Mouse (Mus musculus) hindbrain, embryonic 13.5 days (tissue): ENCODE measurements around the gene Tex264. TPM values are rescaled to one million over a fixed set of nuclear protein-coding genes. Genes with fewer than 3 reads are reported as not detected.

Experiments used
- ATAC-seq: fragments of 200-750 bp; cut with Nextera tagmentation; 2 replicates; pipeline ENCODE4 v1.8.0; 2017; ENCODE audit warnings: moderate TSS enrichment; ENCODE audit not compliant: low FRiP score
- H3K27ac ChIP-seq: fragments of 300-500 bp; sonication (generic); 2 replicates; pipeline ENCODE4 v1.5.1; 2015; ENCODE audit warnings: inconsistent platforms, mild to moderate bottlenecking, moderate library complexity
- H3K27me3 ChIP-seq: fragments of 300-500 bp; sonication (generic); 2 replicates; pipeline ENCODE4 v1.6.1; 2015; ENCODE audit warnings: mild to moderate bottlenecking, inconsistent platforms
- H3K36me3 ChIP-seq: fragments of 300-500 bp; sonication (generic); 2 replicates; pipeline ENCODE4 v1.6.1; 2015; ENCODE audit warnings: mild to moderate bottlenecking, inconsistent platforms
- H3K4me1 ChIP-seq: fragments of 300-500 bp; sonication (generic); replicated peaks from 2 replicates; pipeline ENCODE4 v1.6.1; 2015; ENCODE audit warnings: inconsistent platforms
- H3K4me2 ChIP-seq: fragments of 300-500 bp; sonication (generic); 2 replicates; pipeline ENCODE4 v1.6.1; 2015; ENCODE audit warnings: inconsistent platforms, mild to moderate bottlenecking, moderate library complexity
- H3K4me3 ChIP-seq: fragments of 300-500 bp; sonication (generic); 2 replicates; pipeline ENCODE4 v1.5.1; 2015; ENCODE audit warnings: mild to moderate bottlenecking, inconsistent platforms
- H3K9ac ChIP-seq: fragments of 300-500 bp; sonication (generic); 2 replicates; pipeline ENCODE4 v1.6.1; 2015; ENCODE audit warnings: mild to moderate bottlenecking, inconsistent platforms
- H3K9me3 ChIP-seq: fragments of 300-500 bp; sonication (generic); 2 replicates; pipeline ENCODE4 v1.6.1; 2016; ENCODE audit warnings: inconsistent platforms
- WGBS: fragments of 180-500 bp; shearing (Covaris S2); methylation state at CpG from one replicate; pipeline ENCODE4 v1.1.7; 2015; 5-methylcytosine and 5-hydroxymethylcytosine counted together
- polyA plus RNA-seq: library from polyadenylated mRNA; unstranded; fragments of >200 nt; fragmentation: Nextera tagmentation; extraction: Ambion mirVana; gene quantifications from 2 replicates; pipeline ENCODE4 v1.2.1, GENCODE M21; 2015

Tex264 gene
- polyA plus RNA-seq, 1 experiment from 2014 or later = 52.7 TPM

- Histone ChIP-seq H3K4me3 (peak overlapping the region; percentile 78), H3K4me2 (peak overlapping the region; percentile 86), H3K27ac (0 out of 2 replicates have a peak overlapping the region, but pooled peaks have one; percentile 6), H3K27me3 (no peaks in the 10 kb centered on the region), H3K9ac (peak overlapping the region; percentile 85), H3K4me1 (peaks cover 28% of the 10 kb centered on the region), H3K36me3 (peaks cover 20% of the 10 kb centered on the region), H3K9me3 (no peaks in the 10 kb centered on the region)
- no peak; the same call in 1 of the 2 replicates for ATAC-seq
- WGBS = 4% methylated on average over 13 of the region's 14 CpGs
Observed at GRCm38 (mm10) chr9:106684918-106685248, 844 bp downstream of the Tex264 start.

DNA sequence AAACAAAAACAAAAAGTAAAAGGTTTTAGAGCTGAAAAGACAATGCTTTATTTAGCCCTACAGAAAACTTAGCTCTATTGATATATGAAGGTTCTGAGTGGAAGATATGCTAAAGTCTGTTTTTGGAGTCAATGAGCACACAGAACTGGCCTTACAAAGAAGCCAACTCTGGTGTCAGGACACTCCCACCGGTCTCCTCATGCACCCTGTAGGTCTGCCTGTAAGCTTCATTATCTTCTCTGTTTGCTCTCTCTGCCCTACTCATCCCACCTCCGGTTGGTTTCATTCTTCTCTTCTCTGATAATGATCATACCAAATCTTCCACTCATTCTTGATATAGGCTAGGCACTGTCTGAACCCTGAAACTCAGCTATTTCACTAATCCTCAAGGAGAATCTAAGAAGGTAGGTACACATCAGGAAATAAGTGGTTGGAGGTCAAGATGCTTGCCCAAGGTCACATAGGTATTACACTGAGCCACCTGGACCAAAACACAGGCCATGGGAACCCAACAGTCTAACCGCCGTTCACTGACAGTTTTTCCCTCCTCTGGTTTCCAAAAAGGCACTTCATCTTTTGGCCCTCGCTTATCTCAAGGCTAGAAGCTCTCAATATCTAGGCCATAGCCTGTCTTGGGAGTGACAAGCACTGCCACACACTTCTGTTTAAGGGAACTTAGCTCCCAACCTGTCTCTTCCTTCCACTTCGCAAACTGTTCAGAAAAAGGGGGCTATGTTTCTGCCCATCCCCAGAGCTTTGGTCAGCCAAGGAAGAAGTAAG lies 1.4 kb downstream of the Tex264 start:
- H3K9me3 ChIP-seq = no peaks in the 10 kb centered on the region
- no peaks in the 10 kb centered on the region for H3K27me3 ChIP-seq
- H3K4me3 ChIP-seq = peak overlapping the region; percentile 78
- H3K4me1 ChIP-seq = peaks cover 28% of the 10 kb centered on the region
- no peak overlapping the region for H3K27ac ChIP-seq
- ATAC-seq = no peak
- peaks cover 26% of the 10 kb centered on the region for H3K36me3 ChIP-seq
- peak overlapping the region; percentile 86 for H3K4me2 ChIP-seq
- 83% methylated on average over 6 of the region's 6 CpGs for WGBS
- peak overlapping the region; percentile 85 for H3K9ac ChIP-seq

DNA sequence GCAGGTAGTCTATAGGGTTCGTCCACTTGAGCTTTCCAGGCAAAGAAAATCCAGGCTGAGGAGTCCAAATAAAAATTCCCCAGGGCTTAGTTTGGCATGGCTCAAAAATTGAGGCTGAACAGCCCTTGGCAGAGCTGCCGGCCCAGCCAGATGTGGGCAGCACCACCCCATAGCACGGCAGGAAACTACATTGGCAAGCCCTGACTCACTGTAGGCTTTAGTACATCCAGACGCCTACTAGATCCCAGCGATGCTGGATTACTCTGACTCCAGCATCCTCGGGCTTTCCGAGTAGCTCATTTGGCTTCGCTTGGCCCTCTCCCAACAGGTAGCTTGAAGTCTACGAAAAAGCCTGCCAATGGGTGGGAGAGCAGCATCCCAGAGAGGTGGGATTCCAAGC lies 4.7 kb downstream of the Tex264 start:
- ATAC-seq = no peak
- Histone ChIP-seq H3K9me3 (no peaks in the 10 kb centered on the region), H3K4me3 (no peak overlapping the region), H3K9ac (no peak overlapping the region), H3K36me3 (peaks cover 45% of the 10 kb centered on the region), H3K4me1 (peaks cover 16% of the 10 kb centered on the region), H3K27ac (no peak overlapping the region), H3K27me3 (no peaks in the 10 kb centered on the region), H3K4me2 (no peak overlapping the region)
- 93% methylated on average over 9 of the region's 9 CpGs for WGBS

- Histone ChIP-seq H3K4me3 (no peak overlapping the region), H3K36me3 (peaks cover 49% of the 10 kb centered on the region), H3K27me3 (no peaks in the 10 kb centered on the region), H3K4me1 (no peaks in the 10 kb centered on the region), H3K4me2 (no peak overlapping the region), H3K27ac (no peak overlapping the region), H3K9me3 (no peaks in the 10 kb centered on the region), H3K9ac (no peak overlapping the region)
- ATAC-seq = no peak
- WGBS = 78% methylated on average over 4 of the region's 4 CpGs
Observed at GRCm38 (mm10) chr9:106678242-106678641, 7.5 kb downstream of the Tex264 start.

DNA sequence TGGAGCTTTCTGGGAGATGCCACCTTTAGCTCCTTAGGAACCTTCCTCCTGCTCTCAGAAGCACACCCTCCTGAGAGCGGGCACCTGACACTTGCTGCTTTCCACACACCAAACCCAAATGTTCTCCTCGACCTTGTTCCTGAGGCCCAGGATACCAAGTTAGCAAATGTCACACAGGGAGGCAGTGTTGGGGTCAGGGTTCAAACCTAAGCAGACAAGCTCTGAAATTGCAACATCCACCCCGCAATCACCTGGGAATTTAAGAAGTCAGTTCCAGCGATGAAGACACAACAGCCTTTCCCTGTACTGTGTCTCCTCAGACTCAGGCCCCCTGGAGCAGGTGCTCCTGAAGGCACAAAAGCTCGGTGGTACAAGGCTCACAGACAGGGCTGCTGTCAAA lies 8.0 kb downstream of the Tex264 start:
- Histone ChIP-seq H3K4me2 (no peak overlapping the region), H3K27me3 (no peaks in the 10 kb centered on the region), H3K27ac (no peak overlapping the region), H3K4me3 (no peak overlapping the region), H3K9ac (no peak overlapping the region), H3K36me3 (peaks cover 54% of the 10 kb centered on the region), H3K9me3 (no peaks in the 10 kb centered on the region), H3K4me1 (no peaks in the 10 kb centered on the region)
- 84% methylated on average over 5 of the region's 5 CpGs for WGBS
- no peak for ATAC-seq

- no peak overlapping the region for H3K27ac ChIP-seq
- no peaks in the 10 kb centered on the region for H3K9me3 ChIP-seq
- H3K27me3 ChIP-seq = no peaks in the 10 kb centered on the region
- no peak for ATAC-seq
- H3K4me1 ChIP-seq = no peaks in the 10 kb centered on the region
- no peak overlapping the region for H3K4me2 ChIP-seq
- no peak overlapping the region for H3K9ac ChIP-seq
- H3K36me3 ChIP-seq = peaks cover 57% of the 10 kb centered on the region
- H3K4me3 ChIP-seq = no peak overlapping the region
- 79% methylated on average over 4 of the region's 4 CpGs for WGBS
Observed at GRCm38 (mm10) chr9:106676571-106676970, 9.2 kb downstream of the Tex264 start.

GRCm38 (mm10) chr9:106675965-106676364 lies 9.8 kb downstream of the Tex264 start:
- peaks cover 58% of the 10 kb centered on the region for H3K36me3 ChIP-seq
- ATAC-seq = no peak

GRCm38 (mm10) chr9:106675480-106675879 lies 10.2 kb downstream of the Tex264 start:
- Histone ChIP-seq H3K4me3 (no peak overlapping the region), H3K4me2 (no peak overlapping the region), H3K4me1 (no peaks in the 10 kb centered on the region), H3K27me3 (no peaks in the 10 kb centered on the region), H3K27ac (no peak overlapping the region), H3K9me3 (no peaks in the 10 kb centered on the region), H3K9ac (no peak overlapping the region), H3K36me3 (peaks cover 59% of the 10 kb centered on the region)
- WGBS = 0% methylated on average over 1 of the region's 1 CpGs
- ATAC-seq = peak; percentile 68

More at GRCm38 (mm10) chr9:106675965-106676364, 9.8 kb downstream of the Tex264 start:
- H3K4me3 ChIP-seq = no peak overlapping the region
- H3K27me3 ChIP-seq = no peaks in the 10 kb centered on the region
- H3K9ac ChIP-seq = no peak overlapping the region
- H3K27ac ChIP-seq = no peak overlapping the region
- no peaks in the 10 kb centered on the region for H3K4me1 ChIP-seq
- no peaks in the 10 kb centered on the region for H3K9me3 ChIP-seq
- H3K4me2 ChIP-seq = no peak overlapping the region
- 76% methylated on average over 9 of the region's 9 CpGs for WGBS

DNA sequence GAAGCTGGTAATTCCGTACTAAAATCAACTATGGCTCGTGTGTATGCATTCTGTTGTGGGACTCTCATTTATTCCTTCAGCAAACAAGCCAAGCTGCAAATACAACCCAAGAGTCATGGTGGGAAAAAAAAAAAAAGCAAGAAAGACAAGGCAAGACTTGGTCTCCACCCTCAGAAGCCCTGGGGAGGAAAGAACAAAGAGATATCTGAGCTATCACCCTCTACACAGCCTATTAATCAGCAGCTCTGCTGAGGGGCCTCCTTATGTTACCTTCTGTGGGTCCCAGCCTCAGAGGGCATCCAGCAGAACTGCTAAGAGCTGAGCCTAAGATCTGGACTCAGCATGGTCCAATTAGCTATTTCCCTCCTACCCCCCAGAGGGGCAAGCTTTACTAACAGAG lies 11.9 kb downstream of the Tex264 start:
- Histone ChIP-seq H3K27me3 (no peaks in the 10 kb centered on the region), H3K4me2 (no peak overlapping the region), H3K4me1 (peaks cover 5% of the 10 kb centered on the region; the same call in 1 of the 2 replicates), H3K9me3 (no peaks in the 10 kb centered on the region), H3K9ac (no peak overlapping the region), H3K27ac (no peak overlapping the region), H3K4me3 (no peak overlapping the region), H3K36me3 (peaks cover 50% of the 10 kb centered on the region)
- ATAC-seq = no peak
- 95% methylated on average over 2 of the region's 2 CpGs for WGBS

DNA sequence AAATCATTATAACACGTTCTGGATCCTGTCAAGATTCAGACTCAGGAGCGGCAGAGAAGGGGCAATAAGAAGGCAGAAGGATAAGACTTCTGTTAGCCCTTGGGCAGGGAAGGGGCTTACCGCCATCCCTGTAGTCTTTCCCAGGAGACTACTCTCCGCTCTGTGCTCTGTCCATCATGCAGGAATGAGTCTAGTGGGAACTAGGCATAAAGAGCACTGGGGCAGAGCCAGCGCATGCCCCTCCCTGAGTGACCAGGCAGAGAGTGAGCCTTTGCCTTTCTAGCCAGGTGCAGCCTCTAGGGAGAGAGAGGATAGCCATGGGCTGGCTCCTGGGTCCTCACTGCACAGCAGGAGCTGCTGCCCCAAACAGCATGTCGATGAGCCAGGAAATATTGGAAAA lies 20.9 kb downstream of the Tex264 start:
- Histone ChIP-seq H3K4me1 (peaks cover 40% of the 10 kb centered on the region), H3K4me3 (no peak overlapping the region), H3K4me2 (peak overlapping the region; percentile 23; the same call in 1 of the 2 replicates), H3K36me3 (peaks cover 62% of the 10 kb centered on the region), H3K9ac (peak overlapping the region; percentile 55), H3K9me3 (no peaks in the 10 kb centered on the region), H3K27me3 (no peaks in the 10 kb centered on the region), H3K27ac (peak overlapping the region; percentile 86)
- 48% methylated on average over 6 of the region's 6 CpGs for WGBS
- ATAC-seq = peak; percentile 44

GRCm38 (mm10) chr9:106664433-106664832 lies 21.3 kb downstream of the Tex264 start:
- Histone ChIP-seq H3K4me2 (peak overlapping the region; percentile 23; the same call in 1 of the 2 replicates), H3K27me3 (no peaks in the 10 kb centered on the region), H3K4me1 (peaks cover 42% of the 10 kb centered on the region), H3K27ac (peak overlapping the region; percentile 86), H3K36me3 (peaks cover 66% of the 10 kb centered on the region), H3K4me3 (no peak overlapping the region), H3K9me3 (no peaks in the 10 kb centered on the region), H3K9ac (peak overlapping the region; percentile 55)
- 22% methylated on average over 4 of the region's 4 CpGs for WGBS
- peak; percentile 85 for ATAC-seq

DNA sequence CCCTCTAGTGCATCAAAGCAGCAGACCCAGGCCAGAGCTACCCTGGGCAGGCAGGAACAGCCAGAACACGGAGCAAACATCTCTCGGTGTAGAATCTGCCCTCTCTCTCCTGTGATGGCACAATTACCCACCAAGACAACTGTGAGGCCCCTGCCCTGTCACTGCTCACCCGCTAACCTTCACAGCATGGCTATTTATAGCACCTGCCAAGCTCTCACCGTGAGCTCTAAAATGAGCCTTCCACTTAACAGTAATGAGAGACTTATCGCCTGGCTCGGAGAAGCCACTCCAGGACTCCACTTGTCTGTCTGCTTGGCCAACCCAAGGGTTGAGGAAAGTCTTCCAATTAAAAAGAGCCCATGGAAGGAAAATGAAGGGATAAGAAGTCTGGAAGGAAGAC lies 22.5 kb downstream of the Tex264 start:
- H3K27ac ChIP-seq = no peak overlapping the region
- H3K36me3 ChIP-seq = peaks cover 69% of the 10 kb centered on the region
- H3K27me3 ChIP-seq = no peaks in the 10 kb centered on the region
- 83% methylated on average over 6 of the region's 6 CpGs for WGBS
- H3K4me1 ChIP-seq = peaks cover 39% of the 10 kb centered on the region
- H3K9ac ChIP-seq = no peak overlapping the region
- ATAC-seq = no peak
- H3K9me3 ChIP-seq = no peaks in the 10 kb centered on the region
- no peak overlapping the region for H3K4me3 ChIP-seq
- H3K4me2 ChIP-seq = no peak overlapping the region

DNA sequence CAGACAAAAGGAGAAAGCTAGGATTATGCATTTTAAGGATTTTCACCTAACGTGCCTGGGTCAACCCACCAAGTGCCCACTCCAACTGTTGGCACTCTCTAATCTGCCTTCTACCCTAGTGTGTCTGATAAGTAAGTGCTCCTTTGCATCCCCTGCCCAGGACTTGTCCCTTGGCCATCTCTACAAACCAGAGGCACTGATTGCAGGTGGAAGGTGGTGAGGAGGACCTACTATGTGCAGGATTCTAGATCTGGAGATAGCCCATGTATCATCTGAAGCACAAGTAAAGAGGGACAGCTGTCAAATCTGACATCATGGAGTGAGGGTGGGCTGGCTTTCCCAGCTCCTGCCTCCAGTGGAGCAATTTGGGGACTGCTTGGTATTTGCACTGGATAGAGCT lies 25.8 kb downstream of the Tex264 start:
- no peak overlapping the region for H3K4me2 ChIP-seq
- no peak overlapping the region for H3K9ac ChIP-seq
- peaks cover 51% of the 10 kb centered on the region for H3K4me1 ChIP-seq
- ATAC-seq = no peak
- peaks cover 7% of the 10 kb centered on the region for H3K27me3 ChIP-seq
- H3K9me3 ChIP-seq = no peaks in the 10 kb centered on the region
- H3K36me3 ChIP-seq = peaks cover 47% of the 10 kb centered on the region
- H3K4me3 ChIP-seq = no peak overlapping the region
- H3K27ac ChIP-seq = no peak overlapping the region
- WGBS = 58% methylated on average over 1 of the region's 1 CpGs
